Mouse (Mus musculus): ENCODE measurements around the gene Gpam.
"Not testable (repeated sequence)": the region's sequence is repeated elsewhere in the genome, so short reads cannot be mapped to it uniquely, and the experiment has no call there.

Gene Gpam

DNA sequence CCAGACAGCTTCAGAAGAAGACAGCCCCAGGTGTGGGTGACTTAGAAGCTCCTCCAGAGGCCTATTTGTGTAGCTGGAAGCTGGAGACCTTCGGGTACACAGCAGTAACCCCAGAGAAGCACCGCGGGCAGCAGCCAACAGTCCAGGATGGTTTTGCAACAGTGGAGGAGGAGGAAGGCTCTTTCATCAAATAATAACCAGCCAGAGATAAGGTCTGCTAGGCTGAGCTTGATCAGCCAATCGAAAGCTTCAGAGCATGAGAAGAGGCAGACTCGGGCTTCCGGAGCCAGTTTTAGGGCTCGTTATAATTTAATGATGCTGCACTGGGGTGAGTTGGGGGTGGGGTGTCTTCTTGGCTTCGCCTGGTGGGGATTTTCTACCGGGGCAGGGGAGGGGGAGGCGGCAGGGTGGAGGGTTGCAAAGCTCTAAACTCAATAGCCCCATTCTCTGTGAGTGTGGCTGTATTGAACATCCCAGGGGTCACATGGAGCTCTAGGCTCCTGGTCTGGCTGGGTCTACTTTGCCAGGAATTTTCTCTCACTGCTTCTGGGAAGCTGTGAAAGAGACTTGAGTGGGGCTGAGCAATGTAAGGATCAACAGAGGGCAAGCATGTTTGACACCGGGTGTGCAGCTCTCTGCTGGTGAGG lies at the start of gene Gpam:
Gpam (minus strand) TSS at position 167 of the 647 bp plus-strand sequence.
- no peak for DNase-seq

GRCm38 (mm10) chr19:55171585-55171984 lies 44.5 kb upstream of the Gpam start:
- DNase-seq, result no peak

DNA sequence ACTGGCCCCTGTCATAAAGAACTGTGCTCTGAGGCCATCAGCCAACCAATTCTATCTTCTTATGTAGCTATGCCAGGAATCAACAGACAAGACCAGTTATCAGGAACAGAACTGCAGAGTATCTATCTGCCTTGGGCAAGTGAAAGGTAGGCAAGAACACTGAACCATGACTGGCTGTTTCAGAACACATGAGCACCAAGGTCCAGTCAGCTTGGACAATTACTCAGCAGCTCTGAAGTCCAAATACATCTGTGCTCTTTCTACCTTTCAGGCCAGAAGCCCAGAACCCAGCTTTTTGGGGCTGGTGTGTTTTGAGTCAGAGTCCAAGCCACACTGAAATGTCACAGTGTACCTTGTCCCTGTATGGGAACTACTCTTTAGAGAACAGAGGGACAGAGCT lies 43.4 kb upstream of the Gpam start:
- DNase-seq, result no peak

DNA sequence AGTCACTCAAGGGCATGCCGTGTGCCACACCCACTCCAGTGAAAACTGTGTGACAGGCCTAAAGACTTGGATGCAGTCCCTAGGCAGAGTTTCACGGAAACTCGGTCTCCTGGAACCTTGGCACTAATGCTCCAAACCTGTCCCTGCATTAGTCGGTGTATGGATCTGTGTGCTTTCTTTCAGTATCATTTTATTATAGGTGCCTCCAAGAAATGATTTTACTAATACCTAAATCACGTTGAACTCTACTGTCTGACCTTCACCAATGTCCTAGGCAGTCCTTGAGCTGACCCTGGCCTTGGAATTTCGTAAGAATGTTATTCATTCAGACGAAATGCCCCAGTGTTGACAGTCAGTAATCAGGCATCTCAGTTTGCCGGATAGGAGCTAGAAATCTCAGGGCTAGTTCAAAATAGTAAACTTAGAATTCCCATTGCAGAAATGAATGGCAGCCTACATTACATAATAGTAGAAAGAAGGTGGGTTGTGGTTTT lies 42.2 kb upstream of the Gpam start:
- DNase-seq, result not testable (repeated sequence)

- DNase-seq, result no peak
These were observed 41.3 kb upstream of the Gpam start for GRCm38 (mm10) chr19:55168360-55168759.

GRCm38 (mm10) chr19:55167741-55168140 lies 40.7 kb upstream of the Gpam start:
- no peak for DNase-seq

DNA sequence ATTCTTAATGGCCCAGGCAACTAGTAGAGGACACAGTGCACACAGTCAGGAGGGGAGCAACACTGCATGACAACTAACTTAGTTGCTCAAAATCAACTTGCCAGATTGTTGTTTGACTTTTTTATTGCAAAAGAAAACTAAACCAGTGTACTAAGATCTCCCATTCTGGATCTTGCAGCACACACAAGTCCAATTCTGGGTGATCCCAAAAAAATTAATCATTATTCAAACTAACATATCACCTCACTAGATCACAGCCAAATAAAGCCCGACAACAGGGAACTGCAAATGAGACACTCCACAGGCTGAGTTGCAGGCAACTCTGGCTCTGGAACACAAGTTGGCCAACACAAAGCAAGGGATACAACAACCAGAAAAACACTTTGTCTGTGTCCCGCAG lies 39.7 kb upstream of the Gpam start:
- DNase-seq, result no peak

DNA sequence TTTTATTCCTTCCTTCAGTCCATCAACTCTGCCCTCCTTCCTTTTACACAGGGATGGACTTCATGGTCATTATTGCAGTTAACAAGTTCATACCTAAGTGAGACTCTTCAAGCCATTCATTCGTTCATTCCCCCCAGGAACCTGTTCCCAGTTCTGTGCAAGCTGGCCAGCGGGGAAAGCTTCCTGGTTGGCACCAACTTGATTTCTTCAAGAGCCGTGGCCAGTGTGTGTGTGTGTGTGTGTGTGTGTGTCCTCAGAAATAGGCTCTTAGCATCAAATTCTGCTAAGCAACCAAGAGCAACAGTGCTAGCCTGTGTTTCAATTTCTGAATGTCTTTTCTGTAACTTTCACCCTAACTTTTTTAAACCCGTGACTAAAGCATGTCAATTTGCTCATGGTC lies 38.9 kb upstream of the Gpam start:
- no peak for DNase-seq

- DNase-seq, result no peak
These were observed 38.3 kb upstream of the Gpam start for GRCm38 (mm10) chr19:55165183-55165865.

DNA sequence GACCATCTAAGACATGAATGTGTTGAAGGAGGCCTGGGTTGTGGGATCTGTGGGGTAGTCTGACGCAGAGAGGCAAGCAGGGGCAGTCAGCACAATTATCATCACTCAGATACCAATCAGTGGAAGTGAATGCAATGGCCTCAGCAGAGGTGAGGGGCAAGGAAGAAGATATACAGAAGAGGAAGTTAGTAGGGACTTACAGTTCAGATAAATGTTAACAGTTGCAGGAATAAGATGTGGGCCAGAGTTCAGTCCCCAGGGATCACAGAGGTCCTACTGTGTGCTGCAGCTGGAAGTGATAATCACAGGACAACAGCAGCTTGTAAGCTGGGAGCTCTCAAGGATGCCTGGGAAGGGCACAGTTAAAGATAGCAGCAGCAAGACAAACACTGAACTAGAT lies 37.1 kb upstream of the Gpam start:
- DNase-seq, result no peak

- DNase-seq, result no peak
These were observed 35.2 kb upstream of the Gpam start for GRCm38 (mm10) chr19:55162271-55162670.

DNA sequence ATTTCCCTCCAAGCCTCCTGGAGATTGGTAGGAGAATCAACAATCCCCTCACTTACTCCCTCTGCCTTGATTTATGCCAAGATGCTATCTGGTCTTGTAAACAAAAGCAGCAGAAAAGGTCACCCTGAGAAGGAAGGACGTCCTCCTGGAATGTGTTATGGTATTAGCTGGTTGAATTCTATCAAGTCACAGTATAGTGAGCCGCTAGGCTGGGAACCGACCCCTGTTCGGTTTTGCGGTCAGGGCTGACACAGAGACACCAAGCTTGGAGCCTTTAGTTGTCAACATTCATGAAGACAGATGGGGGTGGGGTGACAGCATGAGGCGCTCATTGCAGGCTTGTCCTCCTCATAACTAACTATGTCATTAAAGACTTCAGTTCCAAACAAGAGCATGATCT lies 32.8 kb upstream of the Gpam start:
- DNase-seq, result peak; percentile 27

GRCm38 (mm10) chr19:55158606-55159005 lies 31.6 kb upstream of the Gpam start:
- no peak for DNase-seq

- no peak for DNase-seq
These were observed 30.0 kb upstream of the Gpam start for GRCm38 (mm10) chr19:55157029-55157428.

DNA sequence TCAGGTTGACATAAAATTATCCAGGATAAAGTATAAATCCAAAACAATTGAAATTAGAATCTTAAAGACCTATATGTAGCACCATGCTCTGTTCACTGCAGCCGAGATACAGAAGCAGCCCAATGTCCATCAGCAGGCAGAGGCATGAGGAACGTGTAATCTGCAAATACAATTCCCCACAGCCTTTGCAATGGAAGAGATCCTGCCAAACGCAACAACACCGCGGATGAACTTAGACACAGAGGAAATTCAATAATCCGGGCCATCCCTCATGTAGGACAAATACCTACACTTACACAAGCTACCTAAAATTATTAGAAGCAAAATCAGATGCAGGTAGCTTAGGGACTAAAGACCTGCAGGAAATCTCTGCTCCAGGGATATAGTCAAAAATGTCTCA lies 25.9 kb upstream of the Gpam start:
- no peak for DNase-seq

GRCm38 (mm10) chr19:55152274-55152673 lies 25.2 kb upstream of the Gpam start:
- DNase-seq, result not testable (repeated sequence)

DNA sequence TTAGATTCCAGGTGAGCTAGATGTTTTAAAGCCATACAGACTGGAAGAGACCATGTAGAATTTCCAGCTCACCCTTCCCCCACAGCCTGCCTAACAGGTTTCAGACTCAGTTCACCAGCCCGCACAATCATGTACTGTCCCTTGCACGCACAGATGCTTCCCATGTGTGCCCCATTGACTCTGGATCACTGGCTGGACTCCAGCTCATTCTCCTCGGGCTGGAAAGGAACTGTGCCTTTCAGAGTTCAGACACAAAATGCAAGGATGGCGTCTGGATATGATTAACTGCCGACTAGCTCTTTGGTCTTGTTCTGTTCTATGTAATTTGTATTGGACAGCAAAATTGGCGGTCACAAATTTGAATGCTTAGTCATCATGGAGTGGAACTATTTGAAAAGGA lies 22.6 kb upstream of the Gpam start:
- DNase-seq, result no peak

GRCm38 (mm10) chr19:55148109-55148508 lies 21.1 kb upstream of the Gpam start:
- no peak for DNase-seq

- DNase-seq, result no peak
These were observed 20.5 kb upstream of the Gpam start for GRCm38 (mm10) chr19:55147568-55147967.

GRCm38 (mm10) chr19:55145136-55145535 lies 18.1 kb upstream of the Gpam start:
- peak; percentile 26 for DNase-seq

DNA sequence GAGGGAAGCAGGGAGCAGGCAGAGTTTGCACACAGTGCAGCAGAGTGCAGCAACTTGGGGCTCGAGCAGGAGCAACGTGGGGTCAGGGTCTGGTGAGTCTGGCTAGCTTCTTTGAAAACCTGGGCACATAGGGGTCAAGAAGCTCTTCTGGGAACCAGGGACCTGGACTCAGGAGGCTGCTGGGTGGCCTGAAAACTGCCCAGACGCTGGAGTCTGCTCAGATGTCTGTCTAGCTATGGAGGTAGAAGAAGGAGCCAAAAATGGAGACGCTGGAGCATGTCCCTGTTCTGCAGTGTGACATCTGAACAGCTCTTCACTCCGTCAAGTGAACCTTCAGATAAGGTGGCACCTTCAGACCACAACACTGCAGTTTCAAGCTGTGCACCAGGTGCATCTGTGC lies 17.7 kb upstream of the Gpam start:
- DNase-seq, result no peak

- no peak for DNase-seq
These were observed 16.6 kb upstream of the Gpam start for GRCm38 (mm10) chr19:55143391-55144300.

DNA sequence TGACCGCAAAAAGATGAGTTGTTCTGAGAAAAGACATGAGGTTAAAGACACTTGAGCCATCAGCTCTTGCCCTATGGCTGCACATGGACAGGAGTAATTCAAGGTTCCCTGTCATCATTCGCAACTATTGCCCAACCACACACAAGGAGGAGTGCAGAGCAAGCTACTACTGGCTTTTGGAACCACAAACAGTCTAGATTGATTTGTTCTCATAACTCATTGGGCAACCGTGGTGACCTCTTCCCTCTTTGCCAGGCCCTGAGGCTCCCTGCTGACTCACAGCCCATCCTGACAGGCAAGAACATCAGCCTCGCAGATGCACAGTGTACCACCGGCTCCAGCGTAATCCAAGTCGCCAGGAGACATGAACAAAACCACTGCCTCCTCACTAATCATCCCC lies 12.3 kb upstream of the Gpam start:
- no peak for DNase-seq

- DNase-seq, result peak; percentile 47
These were observed 11.5 kb upstream of the Gpam start for GRCm38 (mm10) chr19:55138506-55138905.

Measured in kidney, postnatal 10 days (tissue).